Mouse (Mus musculus): Measurements from ENCODE around the gene Tmem132c. TPM values are rescaled to one million over a fixed set of nuclear protein-coding genes. Genes with fewer than 3 reads are reported as not detected.

Tmem132c gene
- polyA plus RNA-seq, 1 experiment = 0.04 TPM

DNA sequence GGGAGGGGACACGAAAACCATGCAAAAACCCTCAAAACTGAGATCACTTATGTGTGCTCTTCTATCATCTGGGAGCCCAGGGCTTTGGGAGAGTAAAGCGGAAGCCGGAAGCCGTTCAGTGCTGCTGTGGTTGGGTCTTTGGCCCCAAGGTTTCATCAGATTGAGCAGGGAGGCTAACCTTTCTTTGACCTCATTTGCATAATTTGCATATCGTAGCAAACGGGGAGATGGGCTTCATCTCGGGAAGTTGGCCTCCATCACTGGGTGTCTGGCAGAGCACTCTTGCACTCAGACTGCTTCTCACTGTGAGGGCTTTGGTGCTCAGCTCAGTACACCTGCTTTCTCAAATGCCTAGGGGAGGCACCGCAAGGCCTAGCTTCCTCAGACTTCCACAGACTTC, 119.5 kb downstream of the Tmem132c start:
- H3K36me3 ChIP-seq (ENCODE audit: control insufficient read depth, insufficient read depth, low read length) = no peaks in the 10 kb centered on the region
- no peaks in the 10 kb centered on the region for H3K27me3 ChIP-seq (ENCODE audit: control insufficient read depth, insufficient read depth, low read length)
- no peak overlapping the region for H3K4me3 ChIP-seq (ENCODE audit: low read depth, low read length)
- H3K4me1 ChIP-seq (ENCODE audit: control insufficient read depth, insufficient read depth, insufficient read length, low read length) = no peaks in the 10 kb centered on the region
- WGBS = 71% methylated on average over 8 of the region's 8 CpGs
- no peak overlapping the region for H3K27ac ChIP-seq (ENCODE audit: insufficient read depth, low read depth, low read length)
- TF ChIP-seq POLR2A (IDR thresholded peaks at IDR 0.05; ENCODE audit: low read depth, low read length) (no peak), CTCF (IDR thresholded peaks at IDR 0.05; ENCODE audit: extremely low read depth, insufficient read length, insufficient replicate concordance, low read depth, low read length) (no peak)

DNA sequence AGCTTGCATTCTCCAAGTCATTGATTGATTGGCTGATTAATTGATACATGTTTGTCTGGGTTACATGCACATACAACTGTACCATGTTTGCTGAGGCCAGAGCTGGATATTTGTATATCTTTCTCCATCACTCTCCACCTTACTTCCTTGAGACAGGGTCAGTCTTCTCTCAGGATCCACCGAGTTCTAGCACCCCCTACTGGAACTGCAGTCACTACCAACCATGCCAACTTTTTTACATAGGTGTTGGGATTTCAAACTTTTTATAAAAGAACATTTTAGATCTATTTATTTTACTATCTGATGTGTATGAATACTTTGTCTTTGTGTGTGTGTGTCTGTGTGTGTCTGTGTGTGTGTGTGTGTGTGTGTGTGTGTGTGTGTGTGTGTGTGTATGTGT, 123.5 kb downstream of the Tmem132c start:
- Histone ChIP-seq H3K27ac (ENCODE audit: insufficient read depth, low read depth, low read length) (no peak overlapping the region), H3K4me3 (ENCODE audit: low read depth, low read length) (no peak overlapping the region), H3K36me3 (ENCODE audit: control insufficient read depth, insufficient read depth, low read length) (no peaks in the 10 kb centered on the region), H3K4me1 (ENCODE audit: control insufficient read depth, insufficient read depth, insufficient read length, low read length) (no peaks in the 10 kb centered on the region), H3K27me3 (ENCODE audit: control insufficient read depth, insufficient read depth, low read length) (no peaks in the 10 kb centered on the region)
- TF ChIP-seq POLR2A (IDR thresholded peaks at IDR 0.05; ENCODE audit: low read depth, low read length) (no peak), CTCF (IDR thresholded peaks at IDR 0.05; ENCODE audit: extremely low read depth, insufficient read length, insufficient replicate concordance, low read depth, low read length) (no peak)
- WGBS = 27% methylated on average over 1 of the region's 1 CpGs

DNA sequence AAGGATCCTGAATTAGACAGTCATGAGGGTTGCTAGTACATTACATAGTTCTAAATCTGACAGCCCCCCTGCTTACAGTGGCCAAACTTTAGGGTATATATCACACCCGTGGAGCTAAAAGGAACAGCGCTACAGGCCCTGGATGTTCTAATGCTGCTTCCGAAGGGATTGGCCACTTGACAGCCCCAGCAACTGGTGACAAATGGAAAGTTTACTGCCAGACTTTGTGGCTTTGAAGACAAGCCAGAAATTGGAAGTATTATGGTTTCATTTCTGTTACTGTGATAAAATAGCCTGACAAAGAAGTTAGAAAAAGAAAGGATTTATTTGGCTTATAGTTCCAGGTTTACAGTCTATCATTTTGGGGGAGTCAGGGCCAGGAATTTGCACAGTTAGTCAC, 126.6 kb downstream of the Tmem132c start:
- Histone ChIP-seq H3K4me3 (ENCODE audit: low read depth, low read length) (no peak overlapping the region), H3K36me3 (ENCODE audit: control insufficient read depth, insufficient read depth, low read length) (no peaks in the 10 kb centered on the region), H3K4me1 (ENCODE audit: control insufficient read depth, insufficient read depth, insufficient read length, low read length) (no peaks in the 10 kb centered on the region), H3K27me3 (ENCODE audit: control insufficient read depth, insufficient read depth, low read length) (no peaks in the 10 kb centered on the region), H3K27ac (ENCODE audit: insufficient read depth, low read depth, low read length) (no peak overlapping the region)
- WGBS = 79% methylated on average over 3 of the region's 3 CpGs
- TF ChIP-seq POLR2A (IDR thresholded peaks at IDR 0.05; ENCODE audit: low read depth, low read length) = no peak

DNA sequence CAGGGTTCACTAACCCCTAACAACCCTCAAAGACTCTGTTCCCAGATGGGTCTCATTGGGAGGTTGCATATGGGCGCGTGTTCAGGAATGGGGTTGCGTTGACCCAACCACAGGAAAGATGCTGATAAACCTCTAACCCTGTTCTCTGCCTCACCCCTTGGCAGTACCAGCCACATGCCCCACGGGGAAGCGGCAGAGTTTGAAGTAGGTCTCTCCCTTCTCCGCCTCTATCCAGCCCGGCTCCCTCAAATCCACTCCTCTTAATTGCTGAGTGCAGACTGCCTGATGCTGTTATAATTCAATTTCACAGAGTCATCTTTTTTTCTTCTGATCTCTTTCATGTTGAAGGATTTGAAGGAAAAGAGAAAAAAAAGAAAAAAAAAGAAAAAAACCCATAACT, 128.2 kb downstream of the Tmem132c start:
- H3K4me1 ChIP-seq (ENCODE audit: control insufficient read depth, insufficient read depth, insufficient read length, low read length) = no peaks in the 10 kb centered on the region
- no peaks in the 10 kb centered on the region for H3K27me3 ChIP-seq (ENCODE audit: control insufficient read depth, insufficient read depth, low read length)
- 77% methylated on average over 7 of the region's 7 CpGs for WGBS
- no peak overlapping the region for H3K27ac ChIP-seq (ENCODE audit: insufficient read depth, low read depth, low read length)
- no peak overlapping the region for H3K4me3 ChIP-seq (ENCODE audit: low read depth, low read length)
- TF ChIP-seq CTCF (IDR thresholded peaks at IDR 0.05; ENCODE audit: extremely low read depth, insufficient read length, insufficient replicate concordance, low read depth, low read length) = no peak
- no peak for TF ChIP-seq POLR2A (IDR thresholded peaks at IDR 0.05; ENCODE audit: low read depth, low read length)
- no peaks in the 10 kb centered on the region for H3K36me3 ChIP-seq (ENCODE audit: control insufficient read depth, insufficient read depth, low read length)

DNA sequence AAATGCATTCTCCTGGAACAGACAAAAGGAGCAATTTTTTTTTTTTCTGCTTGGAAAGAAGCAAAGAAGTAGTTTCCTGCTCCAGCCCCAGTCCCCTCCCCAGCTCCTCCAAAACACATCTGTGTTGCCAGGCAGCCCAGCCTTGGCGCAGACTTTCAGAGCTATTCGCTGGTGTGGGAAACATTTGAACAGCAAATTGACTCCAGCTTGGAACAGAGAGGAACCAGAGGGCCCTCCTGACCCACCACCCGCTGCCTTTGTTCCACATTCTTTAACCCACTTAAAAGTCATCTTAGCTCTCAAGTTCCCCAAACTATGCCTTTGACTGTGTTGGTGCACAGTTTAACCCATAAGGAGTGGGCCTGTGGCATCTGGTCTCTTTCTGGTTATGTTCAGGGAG, 128.9 kb downstream of the Tmem132c start:
- H3K4me1 ChIP-seq (ENCODE audit: control insufficient read depth, insufficient read depth, insufficient read length, low read length) = no peaks in the 10 kb centered on the region
- WGBS = 32% methylated on average over 3 of the region's 3 CpGs
- H3K36me3 ChIP-seq (ENCODE audit: control insufficient read depth, insufficient read depth, low read length) = no peaks in the 10 kb centered on the region
- no peak for TF ChIP-seq CTCF (IDR thresholded peaks at IDR 0.05; ENCODE audit: extremely low read depth, insufficient read length, insufficient replicate concordance, low read depth, low read length)
- TF ChIP-seq POLR2A (IDR thresholded peaks at IDR 0.05; ENCODE audit: low read depth, low read length) = no peak
- H3K4me3 ChIP-seq (ENCODE audit: low read depth, low read length) = no peak overlapping the region
- no peaks in the 10 kb centered on the region for H3K27me3 ChIP-seq (ENCODE audit: control insufficient read depth, insufficient read depth, low read length)
- no peak overlapping the region for H3K27ac ChIP-seq (ENCODE audit: insufficient read depth, low read depth, low read length)

DNA sequence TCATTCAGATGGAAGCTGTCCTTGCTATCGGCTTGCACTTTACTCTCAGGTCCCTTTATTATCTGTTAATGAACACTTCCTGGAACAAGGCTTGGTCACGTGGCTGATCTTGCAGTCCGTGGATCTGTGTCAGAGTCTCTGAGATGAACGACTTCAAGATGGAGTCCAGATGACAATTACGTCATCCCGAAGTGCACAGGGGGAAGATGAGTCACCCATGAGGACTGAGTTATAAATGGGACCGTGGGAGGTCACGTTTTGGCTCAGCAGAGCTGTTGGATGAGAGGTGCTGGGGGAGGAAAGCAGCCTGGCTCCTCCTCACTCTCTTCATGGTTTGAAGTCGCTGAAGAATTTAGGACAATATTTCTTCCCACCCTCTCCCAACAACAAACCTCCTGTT, 132.6 kb downstream of the Tmem132c start:
- H3K36me3 ChIP-seq (ENCODE audit: control insufficient read depth, insufficient read depth, low read length) = no peaks in the 10 kb centered on the region
- H3K27me3 ChIP-seq (ENCODE audit: control insufficient read depth, insufficient read depth, low read length) = no peaks in the 10 kb centered on the region
- no peak for TF ChIP-seq POLR2A (IDR thresholded peaks at IDR 0.05; ENCODE audit: low read depth, low read length)
- TF ChIP-seq CTCF (IDR thresholded peaks at IDR 0.05; ENCODE audit: extremely low read depth, insufficient read length, insufficient replicate concordance, low read depth, low read length) = no peak
- no peak overlapping the region for H3K27ac ChIP-seq (ENCODE audit: insufficient read depth, low read depth, low read length)
- no peaks in the 10 kb centered on the region for H3K4me1 ChIP-seq (ENCODE audit: control insufficient read depth, insufficient read depth, insufficient read length, low read length)
- no peak overlapping the region for H3K4me3 ChIP-seq (ENCODE audit: low read depth, low read length)
- WGBS = 63% methylated on average over 9 of the region's 9 CpGs

DNA sequence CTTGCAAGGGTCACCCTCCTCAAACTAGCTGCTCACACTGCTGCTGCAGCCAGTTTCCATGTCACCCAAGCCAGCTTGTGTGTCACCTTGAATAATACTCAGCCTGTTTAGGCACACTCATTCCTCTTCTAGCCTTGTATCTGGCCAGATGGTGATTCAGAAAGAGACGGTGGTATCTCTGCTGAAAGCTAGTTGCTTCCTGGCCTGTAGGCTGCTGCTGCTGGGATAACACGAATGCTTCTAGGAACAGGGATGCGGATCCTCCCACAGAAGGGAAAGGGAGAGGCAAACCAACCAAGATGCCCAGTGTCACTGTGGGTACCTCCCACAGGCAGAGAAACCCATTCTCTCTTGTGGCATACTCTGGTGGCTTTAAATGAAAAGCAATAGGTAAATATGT, 134.0 kb downstream of the Tmem132c start:
- H3K27ac ChIP-seq (ENCODE audit: insufficient read depth, low read depth, low read length) = no peak overlapping the region
- no peaks in the 10 kb centered on the region for H3K27me3 ChIP-seq (ENCODE audit: control insufficient read depth, insufficient read depth, low read length)
- no peak overlapping the region for H3K4me3 ChIP-seq (ENCODE audit: low read depth, low read length)
- H3K4me1 ChIP-seq (ENCODE audit: control insufficient read depth, insufficient read depth, insufficient read length, low read length) = no peaks in the 10 kb centered on the region
- H3K36me3 ChIP-seq (ENCODE audit: control insufficient read depth, insufficient read depth, low read length) = no peaks in the 10 kb centered on the region
- TF ChIP-seq CTCF (IDR thresholded peaks at IDR 0.05; ENCODE audit: extremely low read depth, insufficient read length, insufficient replicate concordance, low read depth, low read length) (no peak), POLR2A (IDR thresholded peaks at IDR 0.05; ENCODE audit: low read depth, low read length) (no peak)
- WGBS = 86% methylated on average over 3 of the region's 3 CpGs

DNA sequence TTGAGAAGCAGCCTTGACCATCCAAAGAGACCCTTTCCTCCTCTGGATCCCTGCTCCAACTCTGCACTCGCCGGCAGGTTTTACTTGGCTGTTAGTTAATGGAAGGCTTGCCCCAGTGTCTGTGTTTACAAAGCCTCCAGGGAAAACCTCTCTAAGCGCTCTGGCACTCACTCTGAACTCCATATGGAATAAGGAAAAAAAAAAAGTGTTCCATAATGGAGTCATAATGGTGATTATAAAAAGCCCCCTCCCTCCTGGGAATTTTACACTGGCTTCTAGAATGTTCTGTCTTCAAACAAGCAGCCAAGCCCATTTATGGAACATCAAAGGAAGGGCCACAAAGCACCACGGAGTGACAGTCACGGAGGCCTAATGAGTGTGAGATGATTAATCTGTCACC, 136.9 kb downstream of the Tmem132c start:
- no peaks in the 10 kb centered on the region for H3K36me3 ChIP-seq (ENCODE audit: control insufficient read depth, insufficient read depth, low read length)
- 36% methylated on average over 5 of the region's 5 CpGs for WGBS
- H3K27me3 ChIP-seq (ENCODE audit: control insufficient read depth, insufficient read depth, low read length) = no peaks in the 10 kb centered on the region
- no peaks in the 10 kb centered on the region for H3K4me1 ChIP-seq (ENCODE audit: control insufficient read depth, insufficient read depth, insufficient read length, low read length)
- no peak overlapping the region for H3K4me3 ChIP-seq (ENCODE audit: low read depth, low read length)
- TF ChIP-seq POLR2A (IDR thresholded peaks at IDR 0.05; ENCODE audit: low read depth, low read length) = no peak
- no peak for TF ChIP-seq CTCF (IDR thresholded peaks at IDR 0.05; ENCODE audit: extremely low read depth, insufficient read length, insufficient replicate concordance, low read depth, low read length)
- no peak overlapping the region for H3K27ac ChIP-seq (ENCODE audit: insufficient read depth, low read depth, low read length)

Measured in small intestine, adult 2 months (tissue).